Mouse (Mus musculus) heart, postnatal 0 days (tissue): ENCODE results near the gene Ralgps2. TPM values are rescaled to one million over a fixed set of nuclear protein-coding genes. Genes with fewer than 3 reads are reported as not detected.
A peak's percentile ranks its signal among the peaks of the same experiment; 100 is the strongest.

Experiments
- ATAC-seq: fragments of 200-750 bp; cut with Nextera tagmentation; 2 replicates; pipeline ENCODE4 v1.8.0; 2017; ENCODE audit warnings: low read depth, moderate number of reproducible peaks, moderate library complexity; ENCODE audit not compliant: insufficient read depth
- DNase-seq: peaks from one replicate; pipeline ENCODE4 v3.0.0-alpha.2; 2016; ENCODE audit warnings: low spot score
- H3K27ac ChIP-seq: fragments of 300-500 bp; sonication (generic); 2 replicates; pipeline ENCODE4 v1.5.1; 2014; ENCODE audit warnings: low read depth, mild to moderate bottlenecking
- H3K27me3 ChIP-seq: fragments of 300-500 bp; sonication (generic); 2 replicates; pipeline ENCODE4 v1.6.1; 2014; ENCODE audit warnings: low read length, mixed read lengths; ENCODE audit not compliant: control insufficient read depth, insufficient read depth
- H3K36me3 ChIP-seq: fragments of 300-500 bp; sonication (generic); replicated peaks from 2 replicates; pipeline ENCODE4 v1.6.1; 2014; ENCODE audit warnings: low read length, mixed read lengths; ENCODE audit not compliant: control insufficient read depth, insufficient read depth
- H3K4me1 ChIP-seq: fragments of 300-500 bp; sonication (generic); 2 replicates; pipeline ENCODE4 v1.6.1; 2014; ENCODE audit warnings: antibody characterized with exemption; ENCODE audit not compliant: control insufficient read depth, insufficient read depth
- H3K4me2 ChIP-seq: fragments of 300-500 bp; sonication (generic); 2 replicates; pipeline ENCODE4 v1.6.1; 2014; ENCODE audit warnings: low read depth, mild to moderate bottlenecking, low read length, moderate library complexity
- H3K4me3 ChIP-seq: fragments of 300-500 bp; sonication (generic); 2 replicates; pipeline ENCODE4 v1.5.1; 2014; ENCODE audit warnings: low read depth, low read length
- H3K9ac ChIP-seq: fragments of 300-500 bp; sonication (generic); replicated peaks from 2 replicates; pipeline ENCODE4 v1.6.1; 2014; ENCODE audit warnings: low read depth, low read length, mixed read lengths
- H3K9me3 ChIP-seq: fragments of 300-500 bp; sonication (generic); replicated peaks from 2 replicates; pipeline ENCODE4 v1.6.1; 2016; ENCODE audit warnings: low read length; ENCODE audit not compliant: control insufficient read depth
- CTCF ChIP-seq: IDR thresholded peaks from 2 replicates; pipeline ENCODE4 v1.5.1; 2016; ENCODE audit warnings: antibody characterized with exemption, control low read depth, low read depth
- EP300 ChIP-seq: IDR thresholded peaks from 2 replicates; pipeline ENCODE4 v1.6.1; 2016; ENCODE audit warnings: antibody characterized with exemption, low read depth
- WGBS: fragments of 180-500 bp; shearing (Covaris S2); extraction: QIAGEN DNeasy Blood & Tissue Kit; methylation state at CpG from one replicate; pipeline ENCODE4 v1.1.7; 2014; 5-methylcytosine and 5-hydroxymethylcytosine counted together
- polyA plus RNA-seq: library from polyadenylated mRNA; unstranded; fragments of >200 nt; fragmentation: Nextera tagmentation; extraction: Ambion mirVana; gene quantifications from 2 replicates; pipeline ENCODE4 v1.2.1, GENCODE M21; 2015
- total RNA-seq: library from RNA; depleted of rRNA; stranded (reverse); fragments of >200 nt; gene quantifications from 2 replicates; pipeline ENCODE4 v1.2.3, GENCODE M21; 2014; ENCODE audit warnings: low replicate concordance

The Ralgps2 gene
- total and polyA plus RNA-seq, 2 experiments from 2014 or later: 24.5 to 34.3 TPM

DNA sequence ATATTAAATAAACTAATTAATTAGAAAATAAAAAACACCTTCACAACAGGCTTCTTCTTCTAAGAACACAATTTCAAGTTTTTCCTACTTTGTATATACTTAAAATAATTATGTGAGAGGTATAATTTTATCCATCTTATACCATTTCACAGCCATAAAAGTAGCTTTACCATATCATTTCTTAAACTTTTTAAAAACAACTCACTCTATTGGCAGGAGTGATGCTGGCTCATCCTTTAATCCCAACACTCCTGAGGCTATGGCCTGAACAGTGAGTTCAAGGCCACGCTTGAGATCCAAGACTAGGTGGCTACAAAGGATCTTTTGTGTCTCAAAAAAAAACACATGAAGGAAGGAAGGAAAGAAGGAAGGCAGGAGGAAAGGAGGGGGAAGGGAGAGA, 15.9 kb downstream of the Ralgps2 start:
- no peak for ATAC-seq

DNA sequence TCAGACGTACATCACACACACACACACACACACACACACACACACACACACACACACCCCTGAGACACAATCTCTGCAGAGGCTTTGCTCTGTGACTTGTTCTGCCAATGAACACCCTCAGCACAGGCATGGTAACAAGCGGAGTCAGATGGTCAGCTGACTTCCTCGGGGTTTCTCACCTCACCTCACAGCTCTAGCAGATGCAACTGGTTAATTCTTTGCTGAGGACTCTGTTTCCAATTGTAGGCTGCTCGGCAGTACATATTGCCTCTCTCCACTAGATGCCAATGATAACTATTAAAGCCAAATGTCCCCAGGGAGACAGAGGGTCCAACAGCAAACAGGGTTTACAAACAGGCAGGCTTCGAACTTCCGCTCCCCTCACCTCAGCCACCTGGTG, 16.5 kb downstream of the Ralgps2 start:
- Histone ChIP-seq H3K36me3 (no peaks in the 10 kb centered on the region), H3K4me3 (no peak overlapping the region), H3K27ac (no peak overlapping the region), H3K4me2 (no peak overlapping the region), H3K4me1 (peaks cover 11% of the 10 kb centered on the region), H3K27me3 (no peaks in the 10 kb centered on the region), H3K9me3 (no peaks in the 10 kb centered on the region), H3K9ac (no peak overlapping the region)
- WGBS: 70% methylated on average over 6 of the region's 6 CpGs
- no peak for ATAC-seq
- TF ChIP-seq EP300 (no peak), CTCF (no peak)
- DNase-seq: no peak

More for the DNA sequence above, 15.9 kb downstream of the Ralgps2 start:
- H3K9me3 ChIP-seq: no peaks in the 10 kb centered on the region
- no peak for DNase-seq
- no peak overlapping the region for H3K27ac ChIP-seq
- no peak overlapping the region for H3K4me3 ChIP-seq
- no peaks in the 10 kb centered on the region for H3K27me3 ChIP-seq
- peaks cover 11% of the 10 kb centered on the region for H3K4me1 ChIP-seq
- TF ChIP-seq CTCF (no peak), EP300 (no peak)
- 92% methylated on average over 1 of the region's 1 CpGs for WGBS
- no peak overlapping the region for H3K9ac ChIP-seq
- H3K36me3 ChIP-seq: no peaks in the 10 kb centered on the region
- no peak overlapping the region for H3K4me2 ChIP-seq

DNA sequence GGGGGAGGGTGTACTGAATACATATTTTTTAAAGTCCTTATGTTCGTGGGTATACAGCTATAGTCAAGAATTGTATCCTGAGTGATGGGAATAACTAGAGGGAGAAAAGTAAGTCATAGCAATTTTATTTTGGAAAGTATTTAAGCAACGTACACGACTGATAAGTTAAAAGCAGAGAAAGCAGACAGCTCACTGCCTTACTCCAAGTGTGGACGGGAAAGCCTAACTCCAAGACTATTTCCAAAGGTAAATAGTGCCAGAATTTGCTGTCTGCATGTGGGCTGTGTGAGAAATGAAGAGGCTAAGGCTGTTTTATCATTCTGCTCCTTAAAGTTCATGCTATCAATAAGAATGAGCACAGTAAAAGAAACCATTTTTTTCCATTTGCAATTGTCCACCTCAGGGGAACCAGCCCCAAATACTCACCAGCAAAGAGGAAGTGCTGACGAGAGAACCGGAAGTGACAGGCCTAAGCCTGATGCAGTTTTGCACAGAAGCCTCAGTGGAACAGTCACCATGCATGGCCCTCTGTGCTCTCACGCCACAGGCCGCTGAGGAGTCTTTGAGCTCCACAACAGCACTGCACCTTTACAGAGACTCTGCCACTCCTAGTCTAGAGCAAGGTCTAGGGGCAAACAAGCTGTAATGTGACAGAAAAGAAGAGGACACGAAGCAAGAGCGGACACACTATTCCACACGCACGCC, 18.0 kb downstream of the Ralgps2 start:
- no peaks in the 10 kb centered on the region for H3K27me3 ChIP-seq
- DNase-seq: no peak

DNA sequence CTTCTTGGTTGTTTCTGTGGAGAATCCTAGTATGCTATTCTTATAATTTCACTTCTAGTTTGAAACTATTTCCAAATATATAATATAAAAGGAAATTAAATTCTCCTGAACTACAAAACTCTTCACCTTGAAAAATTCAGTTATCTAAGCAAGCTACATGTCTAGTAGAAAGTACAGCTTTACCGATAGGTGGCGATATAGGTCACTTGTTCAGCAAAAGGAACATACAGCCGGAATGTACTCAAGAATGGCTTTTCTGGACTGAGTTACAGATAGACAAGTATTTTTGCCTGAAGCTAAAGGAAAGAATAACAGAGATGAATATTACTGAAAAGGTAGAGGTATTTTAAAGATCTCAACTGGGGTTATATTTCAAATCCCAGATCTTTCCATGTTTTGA, 22.0 kb downstream of the Ralgps2 start:
- H3K9ac ChIP-seq: no peak overlapping the region
- ATAC-seq: no peak
- H3K4me2 ChIP-seq: no peak overlapping the region
- no peaks in the 10 kb centered on the region for H3K27me3 ChIP-seq
- H3K27ac ChIP-seq: no peak overlapping the region
- peak; percentile 83 for DNase-seq
- no peak for TF ChIP-seq EP300
- TF ChIP-seq CTCF: peak; percentile 83
- H3K4me3 ChIP-seq: no peak overlapping the region
- H3K9me3 ChIP-seq: no peaks in the 10 kb centered on the region
- WGBS: 16% methylated on average over 3 of the region's 3 CpGs
- peaks cover 11% of the 10 kb centered on the region for H3K4me1 ChIP-seq
- H3K36me3 ChIP-seq: no peaks in the 10 kb centered on the region

More for the DNA sequence above, 18.0 kb downstream of the Ralgps2 start:
- Histone ChIP-seq H3K4me3 (no peak overlapping the region), H3K36me3 (no peaks in the 10 kb centered on the region), H3K4me2 (no peak overlapping the region), H3K9ac (peak overlapping the region; percentile 33), H3K9me3 (no peaks in the 10 kb centered on the region), H3K4me1 (peaks cover 11% of the 10 kb centered on the region), H3K27ac (peak overlapping the region; percentile 57; the same call in 1 of the 2 replicates)
- WGBS: 55% methylated on average over 12 of the region's 12 CpGs
- TF ChIP-seq EP300 (no peak), CTCF (no peak)
- no peak for ATAC-seq

DNA sequence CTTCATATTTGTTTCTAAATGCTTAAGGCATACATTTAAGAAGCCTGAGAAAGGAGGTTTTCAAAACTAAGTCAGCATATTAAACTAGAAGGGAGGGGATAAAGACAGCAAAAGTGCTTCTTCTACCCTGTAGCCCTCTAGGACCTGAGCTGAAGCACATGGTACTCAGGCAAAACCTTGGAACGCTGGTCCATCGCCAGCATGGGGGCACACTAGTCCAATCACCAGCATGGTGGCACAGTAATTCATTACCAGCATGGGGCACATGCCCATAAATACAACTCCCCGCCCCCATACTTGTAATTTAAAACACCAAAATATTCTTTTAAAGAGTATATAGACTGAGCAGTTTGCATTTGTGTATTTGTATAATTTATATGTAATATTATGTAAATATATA, 23.1 kb downstream of the Ralgps2 start:
- Histone ChIP-seq H3K27ac (no peak overlapping the region), H3K4me1 (peaks cover 5% of the 10 kb centered on the region), H3K9ac (no peak overlapping the region), H3K4me3 (no peak overlapping the region), H3K36me3 (no peaks in the 10 kb centered on the region), H3K9me3 (no peaks in the 10 kb centered on the region), H3K27me3 (no peaks in the 10 kb centered on the region), H3K4me2 (no peak overlapping the region)
- TF ChIP-seq EP300: no peak
- TF ChIP-seq CTCF: no peak
- 85% methylated on average over 3 of the region's 3 CpGs for WGBS
- DNase-seq (no peak), ATAC-seq (no peak)

DNA sequence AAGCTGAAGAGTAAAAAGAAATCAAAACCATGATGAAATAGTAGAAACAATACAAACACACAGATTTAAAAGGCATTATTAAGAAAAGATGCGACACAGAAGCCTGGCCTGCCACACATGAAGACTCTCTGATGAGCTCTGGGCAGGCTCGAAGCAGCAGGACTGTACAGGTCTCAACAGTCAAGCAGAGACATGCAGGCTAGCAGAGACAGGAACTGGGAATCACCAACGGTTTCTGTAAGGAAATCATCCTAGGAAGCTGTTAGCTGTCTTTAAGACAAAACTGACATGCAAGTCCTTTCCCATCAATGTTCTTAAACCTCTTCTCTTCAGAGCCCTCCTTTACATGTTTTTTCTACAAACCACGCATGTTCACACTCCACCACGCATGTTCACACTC, 24.5 kb downstream of the Ralgps2 start:
- 74% methylated on average over 5 of the region's 5 CpGs for WGBS
- Histone ChIP-seq H3K9me3 (no peaks in the 10 kb centered on the region), H3K9ac (no peak overlapping the region), H3K36me3 (no peaks in the 10 kb centered on the region), H3K27ac (no peak overlapping the region), H3K4me3 (no peak overlapping the region), H3K27me3 (no peaks in the 10 kb centered on the region), H3K4me1 (no peaks in the 10 kb centered on the region), H3K4me2 (no peak overlapping the region)
- TF ChIP-seq CTCF (no peak), EP300 (no peak)
- no peak for ATAC-seq
- no peak for DNase-seq
